Mouse (Mus musculus): ENCODE data around the gene Gm20708. TPM values are rescaled to one million over a fixed set of nuclear protein-coding genes. Genes with fewer than 3 reads are reported as not detected.
"Not testable (repeated sequence)": the region's sequence is repeated elsewhere in the genome, so short reads cannot be mapped to it uniquely, and the experiment has no call there.

Gene Gm20708
- polyA plus RNA-seq, 1 experiment from 2014 or later = 0.47 TPM

DNA sequence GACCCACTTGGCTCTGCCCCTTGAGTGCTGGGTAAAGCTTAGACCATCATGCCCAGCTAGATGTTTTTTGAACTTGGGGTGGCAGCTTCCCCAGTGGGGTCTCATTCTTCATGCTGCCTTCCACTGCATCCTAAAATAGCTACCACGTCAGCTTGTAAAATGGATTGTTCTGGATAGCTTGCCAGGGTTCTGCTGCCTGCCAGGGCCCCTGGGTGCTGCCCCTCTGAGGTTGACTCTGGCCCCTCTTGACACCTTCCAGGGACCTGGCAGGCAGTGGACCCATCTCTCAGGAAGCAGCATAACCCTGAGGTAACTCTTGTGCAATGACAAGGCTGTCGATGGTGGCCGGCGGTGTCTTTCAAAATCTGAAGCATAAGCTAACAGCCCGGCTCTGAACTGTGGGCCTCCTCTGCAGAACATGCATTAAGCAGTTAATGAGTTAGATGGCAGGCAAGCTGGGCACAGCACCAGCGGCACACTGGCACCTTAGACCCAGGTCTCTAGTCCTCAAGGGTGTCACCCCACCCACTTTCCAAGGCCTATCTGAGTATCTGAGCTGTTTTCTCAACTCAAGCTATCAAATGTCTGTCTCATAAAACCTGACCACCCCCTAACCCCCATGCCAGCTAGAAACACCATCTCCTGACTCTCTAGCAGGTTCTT is 5.4 kb downstream of the Gm20708 start:
- no peak for ATAC-seq (ENCODE audit: low FRiP score, low TSS enrichment)
- Histone ChIP-seq H3K4me2 (ENCODE audit: low read length) (no peak overlapping the region), H3K4me1 (ENCODE audit: control insufficient read depth, insufficient read depth, low read length) (peaks cover 12% of the 10 kb centered on the region), H3K27me3 (ENCODE audit: control insufficient read depth, insufficient read depth, low read length) (peaks cover 6% of the 10 kb centered on the region; the same call in 1 of the 2 replicates), H3K9me3 (ENCODE audit: control insufficient read depth, low read length) (no peaks in the 10 kb centered on the region), H3K9ac (replicated peaks; ENCODE audit: low read length) (no peak overlapping the region), H3K4me3 (replicated peaks; ENCODE audit: low read depth, low read length) (no peak overlapping the region), H3K27ac (replicated peaks; ENCODE audit: low read depth, low read length) (no peak overlapping the region), H3K36me3 (ENCODE audit: control insufficient read depth, insufficient read depth, low read length) (no peaks in the 10 kb centered on the region; the same call in 1 of the 2 replicates)
- 96% methylated on average over 6 of the region's 6 CpGs for WGBS
- no peak for DNase-seq

DNA sequence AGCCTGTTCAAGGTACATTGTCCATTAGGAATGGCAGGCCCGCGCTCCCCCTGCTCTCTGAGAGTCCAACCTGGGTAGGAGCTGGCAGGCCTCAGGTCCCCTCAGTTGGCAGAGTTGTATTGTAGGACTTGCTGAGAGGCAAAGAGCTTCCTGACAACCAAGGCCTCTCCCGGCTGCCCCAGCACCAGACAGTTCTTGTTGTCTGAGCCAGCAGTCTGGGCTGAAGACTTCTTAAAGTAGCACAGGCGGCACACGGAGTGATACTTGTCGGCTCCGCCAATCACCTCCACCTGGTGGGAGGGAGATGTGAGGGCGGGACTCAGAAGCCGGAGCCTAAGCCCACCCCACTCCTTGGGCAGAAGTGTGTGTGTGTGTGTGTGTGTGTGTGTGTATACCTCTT is 6.4 kb downstream of the Gm20708 start:
- H3K27me3 ChIP-seq (ENCODE audit: control insufficient read depth, insufficient read depth, low read length); H3K9ac ChIP-seq (replicated peaks; ENCODE audit: low read length); H3K4me2 ChIP-seq (ENCODE audit: low read length); H3K4me1 ChIP-seq (ENCODE audit: control insufficient read depth, insufficient read depth, low read length); H3K27ac ChIP-seq (replicated peaks; ENCODE audit: low read depth, low read length); ATAC-seq (ENCODE audit: low FRiP score, low TSS enrichment); H3K36me3 ChIP-seq (ENCODE audit: control insufficient read depth, insufficient read depth, low read length); DNase-seq; H3K9me3 ChIP-seq (ENCODE audit: control insufficient read depth, low read length); H3K4me3 ChIP-seq (replicated peaks; ENCODE audit: low read depth, low read length): not testable (repeated sequence)
- 88% methylated on average over 9 of the region's 9 CpGs for WGBS

GRCm38 (mm10) chr11:117816389-117816996 is 7.0 kb downstream of the Gm20708 start:
- ATAC-seq (ENCODE audit: low FRiP score, low TSS enrichment) = no peak
- H3K9ac ChIP-seq (replicated peaks; ENCODE audit: low read length) = no peak overlapping the region
- H3K9me3 ChIP-seq (ENCODE audit: control insufficient read depth, low read length) = no peaks in the 10 kb centered on the region
- H3K4me2 ChIP-seq (ENCODE audit: low read length) = no peak overlapping the region
- no peaks in the 10 kb centered on the region for H3K4me1 ChIP-seq (ENCODE audit: control insufficient read depth, insufficient read depth, low read length)
- no peak overlapping the region for H3K27ac ChIP-seq (replicated peaks; ENCODE audit: low read depth, low read length)
- H3K27me3 ChIP-seq (ENCODE audit: control insufficient read depth, insufficient read depth, low read length) = no peaks in the 10 kb centered on the region
- no peak for DNase-seq
- H3K36me3 ChIP-seq (ENCODE audit: control insufficient read depth, insufficient read depth, low read length) = no peaks in the 10 kb centered on the region; the same call in 1 of the 2 replicates
- 91% methylated on average over 13 of the region's 13 CpGs for WGBS
- H3K4me3 ChIP-seq (replicated peaks; ENCODE audit: low read depth, low read length) = no peak overlapping the region

DNA sequence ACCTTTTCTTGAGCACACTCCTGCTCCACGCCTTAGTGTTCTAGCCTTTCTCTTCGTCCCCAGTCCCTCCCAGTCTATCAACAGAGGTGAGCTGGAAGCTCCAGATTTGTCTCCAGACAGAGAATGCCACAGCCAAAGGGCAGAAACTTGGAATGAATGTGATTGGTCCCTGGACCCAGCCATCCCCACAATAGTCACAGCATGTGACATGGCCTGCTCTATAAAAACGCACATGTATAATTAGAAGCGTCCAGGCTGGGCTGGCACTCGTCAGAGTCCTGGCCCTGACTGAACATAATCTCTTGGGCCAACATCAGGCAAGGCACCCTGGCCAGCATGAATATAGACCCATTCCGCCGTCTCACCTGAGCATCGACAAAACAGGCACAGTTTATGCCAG is 9.6 kb downstream of the Gm20708 start:
- no peaks in the 10 kb centered on the region; the same call in 1 of the 2 replicates for H3K36me3 ChIP-seq (ENCODE audit: control insufficient read depth, insufficient read depth, low read length)
- H3K27me3 ChIP-seq (ENCODE audit: control insufficient read depth, insufficient read depth, low read length) = no peaks in the 10 kb centered on the region
- no peak overlapping the region for H3K4me2 ChIP-seq (ENCODE audit: low read length)
- no peak overlapping the region for H3K27ac ChIP-seq (replicated peaks; ENCODE audit: low read depth, low read length)
- H3K9ac ChIP-seq (replicated peaks; ENCODE audit: low read length) = no peak overlapping the region
- no peak for DNase-seq
- no peaks in the 10 kb centered on the region for H3K4me1 ChIP-seq (ENCODE audit: control insufficient read depth, insufficient read depth, low read length)
- ATAC-seq (ENCODE audit: low FRiP score, low TSS enrichment) = no peak
- H3K9me3 ChIP-seq (ENCODE audit: control insufficient read depth, low read length) = no peaks in the 10 kb centered on the region
- H3K4me3 ChIP-seq (replicated peaks; ENCODE audit: low read depth, low read length) = no peak overlapping the region
- WGBS = 62% methylated on average over 8 of the region's 8 CpGs

- H3K4me3 ChIP-seq (replicated peaks; ENCODE audit: low read depth, low read length) = no peak overlapping the region
- H3K4me2 ChIP-seq (ENCODE audit: low read length) = no peak overlapping the region
- DNase-seq (no peak), ATAC-seq (ENCODE audit: low FRiP score, low TSS enrichment) (no peak)
- H3K27ac ChIP-seq (replicated peaks; ENCODE audit: low read depth, low read length) = no peak overlapping the region
- peaks cover 4% of the 10 kb centered on the region for H3K4me1 ChIP-seq (ENCODE audit: control insufficient read depth, insufficient read depth, low read length)
- no peak overlapping the region for H3K9ac ChIP-seq (replicated peaks; ENCODE audit: low read length)
- H3K36me3 ChIP-seq (ENCODE audit: control insufficient read depth, insufficient read depth, low read length) = no peaks in the 10 kb centered on the region; the same call in 1 of the 2 replicates
- no peaks in the 10 kb centered on the region for H3K9me3 ChIP-seq (ENCODE audit: control insufficient read depth, low read length)
- H3K27me3 ChIP-seq (ENCODE audit: control insufficient read depth, insufficient read depth, low read length) = no peaks in the 10 kb centered on the region
- WGBS = 96% methylated on average over 7 of the region's 7 CpGs
Measured at GRCm38 (mm10) chr11:117820173-117820572, 10.7 kb downstream of the Gm20708 start.

- Histone ChIP-seq H3K27me3 (ENCODE audit: control insufficient read depth, insufficient read depth, low read length) (no peaks in the 10 kb centered on the region), H3K4me3 (replicated peaks; ENCODE audit: low read depth, low read length) (no peak overlapping the region), H3K4me2 (ENCODE audit: low read length) (no peak overlapping the region), H3K27ac (replicated peaks; ENCODE audit: low read depth, low read length) (no peak overlapping the region), H3K4me1 (ENCODE audit: control insufficient read depth, insufficient read depth, low read length) (peaks cover 17% of the 10 kb centered on the region), H3K36me3 (ENCODE audit: control insufficient read depth, insufficient read depth, low read length) (no peaks in the 10 kb centered on the region; the same call in 1 of the 2 replicates), H3K9ac (replicated peaks; ENCODE audit: low read length) (no peak overlapping the region), H3K9me3 (ENCODE audit: control insufficient read depth, low read length) (no peaks in the 10 kb centered on the region)
- WGBS = 94% methylated on average over 9 of the region's 9 CpGs
- ATAC-seq (ENCODE audit: low FRiP score, low TSS enrichment) (no peak), DNase-seq (no peak)
Measured at GRCm38 (mm10) chr11:117821868-117822267, 12.4 kb downstream of the Gm20708 start.

DNA sequence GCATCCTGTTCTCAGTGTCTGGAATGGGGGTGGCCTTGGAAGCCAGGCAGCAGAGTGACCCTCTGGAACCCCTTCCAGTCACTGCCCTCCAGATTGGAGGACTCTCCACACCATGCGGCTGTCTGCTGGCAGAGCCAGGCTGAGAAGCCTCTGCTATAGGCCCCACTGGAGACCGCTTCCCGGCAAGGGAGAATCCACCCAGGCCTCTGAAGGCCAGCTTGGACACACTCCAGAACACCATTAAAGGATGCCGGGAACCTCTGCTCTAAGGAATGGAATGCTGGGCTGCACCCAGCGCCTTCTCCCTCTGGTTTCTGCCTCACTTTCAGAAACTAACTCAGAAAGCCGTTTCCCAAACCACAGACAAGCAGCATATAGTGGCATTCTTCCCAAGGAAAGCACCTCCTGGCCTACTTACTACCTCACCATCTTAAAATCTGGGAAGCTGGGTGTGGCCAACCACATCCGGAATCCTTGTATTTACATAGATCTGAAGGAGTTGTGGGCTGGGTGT is 13.3 kb downstream of the Gm20708 start:
- no peak overlapping the region for H3K4me2 ChIP-seq (ENCODE audit: low read length)
- H3K9ac ChIP-seq (replicated peaks; ENCODE audit: low read length) = no peak overlapping the region
- peaks cover 17% of the 10 kb centered on the region for H3K4me1 ChIP-seq (ENCODE audit: control insufficient read depth, insufficient read depth, low read length)
- WGBS = 90% methylated on average over 7 of the region's 7 CpGs
- no peaks in the 10 kb centered on the region for H3K27me3 ChIP-seq (ENCODE audit: control insufficient read depth, insufficient read depth, low read length)
- no peak overlapping the region for H3K4me3 ChIP-seq (replicated peaks; ENCODE audit: low read depth, low read length)
- H3K27ac ChIP-seq (replicated peaks; ENCODE audit: low read depth, low read length) = no peak overlapping the region
- no peaks in the 10 kb centered on the region for H3K9me3 ChIP-seq (ENCODE audit: control insufficient read depth, low read length)
- H3K36me3 ChIP-seq (ENCODE audit: control insufficient read depth, insufficient read depth, low read length) = no peaks in the 10 kb centered on the region
- no peak for DNase-seq
- ATAC-seq (ENCODE audit: low FRiP score, low TSS enrichment) = no peak

DNA sequence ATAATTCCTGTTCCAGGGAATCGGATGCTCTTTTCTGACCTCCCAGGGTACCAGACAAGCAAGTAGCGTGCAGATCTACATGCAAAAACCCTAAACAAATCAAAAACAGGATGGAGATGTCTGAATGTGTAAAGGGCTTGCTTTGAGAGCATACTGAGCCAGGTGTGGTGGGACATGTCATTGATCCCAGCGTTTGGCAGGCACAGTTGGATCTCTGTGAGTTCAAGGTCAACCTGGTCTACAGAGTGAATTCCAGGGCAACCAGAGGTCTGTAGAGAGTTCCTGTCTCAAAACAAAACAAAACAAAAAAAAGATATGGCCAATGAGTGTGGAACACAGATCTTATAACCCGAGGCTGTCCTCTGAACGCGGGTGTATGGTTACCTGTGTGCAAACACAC is 13.9 kb downstream of the Gm20708 start:
- 94% methylated on average over 6 of the region's 6 CpGs for WGBS
- no peak for DNase-seq
- no peak for ATAC-seq (ENCODE audit: low FRiP score, low TSS enrichment)
- Histone ChIP-seq H3K4me2 (ENCODE audit: low read length) (no peak overlapping the region), H3K27me3 (ENCODE audit: control insufficient read depth, insufficient read depth, low read length) (no peaks in the 10 kb centered on the region), H3K36me3 (ENCODE audit: control insufficient read depth, insufficient read depth, low read length) (no peaks in the 10 kb centered on the region), H3K27ac (replicated peaks; ENCODE audit: low read depth, low read length) (no peak overlapping the region), H3K4me3 (replicated peaks; ENCODE audit: low read depth, low read length) (no peak overlapping the region), H3K9ac (replicated peaks; ENCODE audit: low read length) (no peak overlapping the region), H3K9me3 (ENCODE audit: control insufficient read depth, low read length) (no peaks in the 10 kb centered on the region), H3K4me1 (ENCODE audit: control insufficient read depth, insufficient read depth, low read length) (peaks cover 17% of the 10 kb centered on the region)

All from midbrain, embryonic 14.5 days (tissue).